Mouse (Mus musculus): Measurements from ENCODE around the gene Tctex1d1.

DNA sequence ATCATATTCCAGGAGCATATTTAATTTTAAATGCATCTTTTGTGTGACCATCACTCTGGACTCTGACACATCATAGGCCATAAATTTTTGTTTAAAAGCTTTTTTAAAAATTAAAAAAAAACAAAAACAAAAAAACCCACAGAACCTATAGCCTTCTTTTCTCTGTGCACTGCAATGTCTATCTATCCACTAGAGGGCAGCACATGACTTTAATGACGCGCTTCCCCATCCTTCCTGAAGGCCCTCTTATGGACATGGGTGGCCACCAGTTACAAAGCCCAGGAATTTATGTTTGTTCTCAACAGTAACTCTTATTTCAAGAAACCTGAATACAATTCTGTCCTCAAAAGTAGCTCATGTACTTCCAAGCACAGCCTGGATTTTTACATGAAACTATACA, 8.5 kb downstream of the Tctex1d1 start:
- no peak for TF ChIP-seq EP300 (IDR thresholded peaks at IDR 0.05; ENCODE audit: insufficient read depth, low read depth, low read length)
- peak; percentile 91 for TF ChIP-seq CTCF (IDR thresholded peaks at IDR 0.05)
- TF ChIP-seq POLR2A (IDR thresholded peaks at IDR 0.05; ENCODE audit: insufficient read depth, low read depth, low read length) = no peak
